Comparison of ENCODE assay signal across 8 mouse cellular contexts in genomic region chr8:106893481-106894156, GRCm38 (mm10). TPM values are rescaled to one million over a fixed set of nuclear protein-coding genes. Genes with fewer than 3 reads are reported as not detected.
DNase-seq lines count a peak whose midpoint lies in the region; ATAC-seq and TF ChIP-seq lines count a peak whose summit lies in the region.

Gene Utp4, plus strand, starts transcription at chr8:106893636.

- peak within 1 kb of the TSS; percentile 96 for H3K4me3 ChIP-seq in bone marrow macrophage, adult 2 months (ENCODE audit: insufficient read depth, low read length)
- H3K4me3 ChIP-seq in embryonic facial prominence, embryonic 15.5 days (replicated peaks): peak within 1 kb of the TSS; percentile 89

- peak; percentile 65; the same call in 1 of the 2 replicates for TF ChIP-seq POLR2A in bone marrow macrophage, adult 2 months (IDR thresholded peaks at IDR 0.05; ENCODE audit: borderline replicate concordance, low read depth, low read length)

- no peak for TF ChIP-seq CTCF in bone marrow macrophage, adult 2 months (IDR thresholded peaks at IDR 0.05; ENCODE audit: low read depth, low read length)

- H3K36me3 ChIP-seq in embryonic facial prominence, embryonic 15.5 days: peaks cover 35% of the 10 kb centered on the region

- DNase-seq in CD4-positive helper T cell, adult 2 months (ENCODE audit: low read depth, low spot score): peak; percentile 93
- DNase-seq in heart, adult 8-10 months (ENCODE audit: low spot score): peak; percentile 81
- peak; percentile 83 for DNase-seq in kidney, adult 9 months
- peak; percentile 90 for DNase-seq in liver
- peak; percentile 34 to 76 for DNase-seq in monocyte, adult 2 months (ENCODE audit: low read depth in 1 of 2, low spot score in 2 of 2)
- peak; percentile 73 to 84 for DNase-seq in spleen, postnatal 14 days (ENCODE audit: low spot score in 2 of 2)

- under 1% methylated on average over 63 of the region's 63 CpGs for whole genome bisulfite sequencing in embryonic facial prominence, embryonic 15.5 days

- H3K9ac ChIP-seq in embryonic facial prominence, embryonic 15.5 days: peak within 1 kb of the TSS; percentile 93

- H3K4me1 ChIP-seq in bone marrow macrophage, adult 2 months (ENCODE audit: control insufficient read depth, insufficient read depth, low read length): peaks cover 21% of the 10 kb centered on the region
- peaks cover 16% of the 10 kb centered on the region for H3K4me1 ChIP-seq in embryonic facial prominence, embryonic 15.5 days

- peak within 1 kb of the TSS; percentile 75 for H3K27ac ChIP-seq in bone marrow macrophage, adult 2 months (ENCODE audit: insufficient read depth, low read depth, low read length)
- peak within 1 kb of the TSS; percentile 95 for H3K27ac ChIP-seq in embryonic facial prominence, embryonic 15.5 days (replicated peaks)

- no peaks in the 10 kb centered on the region for H3K9me3 ChIP-seq in embryonic facial prominence, embryonic 15.5 days (replicated peaks)

- peak; percentile 92 for ATAC-seq in embryonic facial prominence, embryonic 15.5 days (ENCODE audit: insufficient number of reproducible peaks, low FRiP score, low TSS enrichment, low read depth)

- no peaks in the 10 kb centered on the region for H3K27me3 ChIP-seq in embryonic facial prominence, embryonic 15.5 days

- H3K4me2 ChIP-seq in embryonic facial prominence, embryonic 15.5 days (replicated peaks): peak within 1 kb of the TSS; percentile 61

RNA-seq across cellular contexts. Expression of gene Utp4, which starts in this region (rescaled TPM):
- 9.7 and 10.7 TPM in 2 replicates for polyA plus RNA-seq in bone marrow macrophage, adult 2 months (2012; ENCODE audit: insufficient read depth, insufficient read length, missing spikeins)
- 59.7 and 60.5 TPM in 2 replicates for polyA plus RNA-seq in embryonic facial prominence, embryonic 15.5 days (2015; fragmentation: Nextera tagmentation; extraction: Ambion mirVana)
- 10 to 100 TPM; 20.2 to 23.0 (median 21.6) TPM for total RNA-seq in heart, adult 8-10 months (2022)

Comparison
In these comparisons a context has a peak if more than half of its experiments do, and no peak if none do; other contexts are left out.
1. Peak in every context shown above with its lines: DNase-seq, ATAC-seq, H3K4me3 ChIP-seq and H3K27ac ChIP-seq.